Mouse (Mus musculus) ES-Bruce4 (cell line): ENCODE results near the gene Cd53. TPM values are rescaled to one million over a fixed set of nuclear protein-coding genes. Genes with fewer than 3 reads are reported as not detected.

Experiments
- H3K27ac ChIP-seq: 2 replicates; pipeline ENCODE4 v1.5.1; 2012; ENCODE audit warnings: low read length, inconsistent platforms; ENCODE audit not compliant: insufficient read depth
- H3K27me3 ChIP-seq: 2 replicates; pipeline ENCODE4 v1.6.1; 2012; ENCODE audit warnings: mild to moderate bottlenecking, low read length, inconsistent platforms; ENCODE audit not compliant: control insufficient read depth, poor library complexity, insufficient read depth, severe bottlenecking
- H3K36me3 ChIP-seq: 2 replicates; pipeline ENCODE4 v1.6.1; 2012; ENCODE audit warnings: inconsistent platforms, mild to moderate bottlenecking, low read length, moderate library complexity; ENCODE audit not compliant: control insufficient read depth, poor library complexity, insufficient read depth, severe bottlenecking
- H3K4me1 ChIP-seq: one replicate; pipeline ENCODE4 v1.8.1; 2011; ENCODE audit warnings: low read length; ENCODE audit not compliant: control insufficient read depth, insufficient read depth
- H3K4me3 ChIP-seq: 2 replicates; pipeline ENCODE4 v1.5.1; 2011; ENCODE audit warnings: low read depth, mild to moderate bottlenecking, low read length
- H3K9ac ChIP-seq: 2 replicates; pipeline ENCODE4 v1.6.1; 2012; ENCODE audit warnings: low read depth, mild to moderate bottlenecking, inconsistent platforms; ENCODE audit not compliant: poor library complexity, severe bottlenecking
- H3K9me3 ChIP-seq: replicated peaks from 2 replicates; pipeline ENCODE4 v1.6.1; 2012; ENCODE audit warnings: mild to moderate bottlenecking, low read length, inconsistent platforms; ENCODE audit not compliant: control insufficient read depth, poor library complexity, insufficient read depth, severe bottlenecking
- CTCF ChIP-seq: IDR thresholded peaks from one replicate; pipeline ENCODE4 v1.8.1; 2011; ENCODE audit warnings: low read depth, low read length
- EP300 ChIP-seq: IDR thresholded peaks from 2 replicates; pipeline ENCODE4 v1.6.1; 2011; ENCODE audit warnings: low read depth, low read length; ENCODE audit not compliant: insufficient read depth
- POLR2A ChIP-seq: IDR thresholded peaks from one replicate; pipeline ENCODE4 v1.8.1; 2011; ENCODE audit warnings: low read length; ENCODE audit not compliant: insufficient read depth
- polyA plus RNA-seq: library from polyadenylated mRNA; stranded (reverse); fragments of >200 nt; gene quantifications from 2 replicates; pipeline ENCODE4 v1.2.4, GENCODE M21; 2011; ENCODE audit warnings: low read depth; ENCODE audit not compliant: missing spikeins, insufficient read depth, insufficient read length

Cd53 gene
- polyA plus RNA-seq: 0.52 TPM in 1 of 2 replicates, not detected in the other

GRCm38 (mm10) chr3:106789930-106790329 lies at the start of gene Cd53:
TSS of gene Cd53 (minus strand) at chr3:106790149.
- Histone ChIP-seq H3K27me3 (no peaks in the 10 kb centered on the region), H3K4me3 (no peak within 1 kb of the TSS), H3K9me3 (no peaks in the 10 kb centered on the region; the same call in 1 of the 2 replicates), H3K27ac (no peak within 1 kb of the TSS), H3K9ac (no peak within 1 kb of the TSS), H3K36me3 (no peaks in the 10 kb centered on the region), H3K4me1 (no peaks in the 10 kb centered on the region)
- no peak for TF ChIP-seq POLR2A
- no peak for TF ChIP-seq CTCF
- no peak for TF ChIP-seq EP300

- H3K4me1 ChIP-seq: no peaks in the 10 kb centered on the region
- H3K9ac ChIP-seq: no peak overlapping the region
- H3K36me3 ChIP-seq: no peaks in the 10 kb centered on the region
- H3K27me3 ChIP-seq: no peaks in the 10 kb centered on the region
- no peak overlapping the region for H3K4me3 ChIP-seq
- no peak overlapping the region for H3K27ac ChIP-seq
- TF ChIP-seq CTCF (no peak), EP300 (no peak), POLR2A (no peak)
- no peaks in the 10 kb centered on the region; the same call in 1 of the 2 replicates for H3K9me3 ChIP-seq
Observed at GRCm38 (mm10) chr3:106832107-106832506, 42.2 kb upstream of the Cd53 start.

- Histone ChIP-seq H3K9ac (no peak within 1 kb of the TSS), H3K27ac (no peak within 1 kb of the TSS), H3K4me3 (no peak within 1 kb of the TSS), H3K36me3 (no peaks in the 10 kb centered on the region), H3K9me3 (no peaks in the 10 kb centered on the region), H3K4me1 (no peaks in the 10 kb centered on the region), H3K27me3 (no peaks in the 10 kb centered on the region)
- TF ChIP-seq POLR2A (no peak), CTCF (no peak), EP300 (no peak)
Observed at GRCm38 (mm10) chr3:106826187-106826586, 36.2 kb upstream of the Cd53 start, which contains the start of gene Olfr266. TSS of gene Olfr266 (minus strand) at chr3:106826287.

- H3K9ac ChIP-seq: no peak overlapping the region
- no peak for TF ChIP-seq EP300
- TF ChIP-seq POLR2A: no peak
- TF ChIP-seq CTCF: no peak
- H3K27ac ChIP-seq: no peak overlapping the region
- no peaks in the 10 kb centered on the region for H3K9me3 ChIP-seq
- H3K36me3 ChIP-seq: no peaks in the 10 kb centered on the region
- H3K27me3 ChIP-seq: no peaks in the 10 kb centered on the region
- H3K4me3 ChIP-seq: no peak overlapping the region
- no peaks in the 10 kb centered on the region for H3K4me1 ChIP-seq
Observed at GRCm38 (mm10) chr3:106817676-106818075, 27.7 kb upstream of the Cd53 start.

- H3K27ac ChIP-seq: no peak overlapping the region
- H3K4me3 ChIP-seq: no peak overlapping the region
- H3K4me1 ChIP-seq: no peaks in the 10 kb centered on the region
- H3K9ac ChIP-seq: no peak overlapping the region
- no peaks in the 10 kb centered on the region for H3K27me3 ChIP-seq
- H3K36me3 ChIP-seq: no peaks in the 10 kb centered on the region
- H3K9me3 ChIP-seq: no peaks in the 10 kb centered on the region
- TF ChIP-seq CTCF (no peak), POLR2A (no peak), EP300 (no peak)
Observed at GRCm38 (mm10) chr3:106808972-106809695, 19.2 kb upstream of the Cd53 start.

- no peaks in the 10 kb centered on the region for H3K4me1 ChIP-seq
- H3K36me3 ChIP-seq: no peaks in the 10 kb centered on the region
- H3K4me3 ChIP-seq: no peak overlapping the region
- H3K9me3 ChIP-seq: peaks cover 3% of the 10 kb centered on the region
- TF ChIP-seq CTCF (no peak), EP300 (no peak), POLR2A (no peak)
- no peak overlapping the region for H3K27ac ChIP-seq
- no peaks in the 10 kb centered on the region for H3K27me3 ChIP-seq
- H3K9ac ChIP-seq: no peak overlapping the region
Observed at GRCm38 (mm10) chr3:106798079-106798478, 8.1 kb upstream of the Cd53 start.
